In genomic region chr10:114735678-114736077, GRCm38 (mm10) we compare ENCODE assay signal across 28 mouse cellular contexts.
A peak's percentile ranks its signal among the peaks of the same experiment; 100 is the strongest.
DNase-seq lines count a peak whose midpoint lies in the region; ATAC-seq and TF ChIP-seq lines count a peak whose summit lies in the region.
"Had no signal": no experiment of that assay in that cellular context is flagged by ENCODE, and none has a peak within 500 bp of the region (broad histone marks: within the 10 kb centered on the region; RNA-seq: fewer than 3 reads in every experiment).

No protein-coding gene starts in this region.

- H3K9ac ChIP-seq in embryonic facial prominence, embryonic 14.5 days (ENCODE audit: low read depth, low read length), result no peak overlapping the region
- H3K9ac ChIP-seq in intestine, embryonic 15.5 days, result no peak overlapping the region
- no peak overlapping the region for H3K9ac ChIP-seq in intestine, postnatal 0 days (ENCODE audit: low read depth, low read length)
- H3K9ac ChIP-seq in midbrain, embryonic 16.5 days (ENCODE audit: low read depth, low read length), result no peak overlapping the region
- no peak overlapping the region for H3K9ac ChIP-seq in midbrain, postnatal 0 days (replicated peaks; ENCODE audit: low read length, poor library complexity, severe bottlenecking)
- H3K9ac ChIP-seq: embryonic facial prominence, embryonic 13.5 days; forebrain, embryonic 12.5 days; hindbrain, embryonic 15.5 days; limb, embryonic 12.5 days; liver, embryonic 15.5 days; neural tube, embryonic 15.5 days had no signal

- no peak for ATAC-seq in embryonic facial prominence, embryonic 14.5 days (ENCODE audit: low read depth)
- ATAC-seq in intestine, embryonic 15.5 days, result no peak; the same call in 1 of the 2 replicates
- ATAC-seq in intestine, postnatal 0 days, result no peak
- peak; percentile 75; the same call in 1 of the 2 replicates for ATAC-seq in midbrain, embryonic 16.5 days
- no peak for ATAC-seq in midbrain, postnatal 0 days (ENCODE audit: low FRiP score)
- ATAC-seq: inflammation-experienced regulatory T-cells, adult 6 months had no signal

- no peaks in the 10 kb centered on the region for H3K36me3 ChIP-seq in embryonic facial prominence, embryonic 14.5 days (ENCODE audit: control insufficient read depth, insufficient read depth, low read length)
- no peaks in the 10 kb centered on the region for H3K36me3 ChIP-seq in embryonic facial prominence, embryonic 10.5 days (replicated peaks)
- no peaks in the 10 kb centered on the region for H3K36me3 ChIP-seq in intestine, embryonic 15.5 days
- no peaks in the 10 kb centered on the region for H3K36me3 ChIP-seq in intestine, postnatal 0 days (ENCODE audit: control insufficient read depth, insufficient read depth)
- H3K36me3 ChIP-seq in midbrain, embryonic 16.5 days (ENCODE audit: control insufficient read depth, insufficient read depth, low read length), result no peaks in the 10 kb centered on the region
- no peaks in the 10 kb centered on the region for H3K36me3 ChIP-seq in midbrain, postnatal 0 days (ENCODE audit: insufficient read depth, low read length)
- H3K36me3 ChIP-seq: embryonic facial prominence, embryonic 13.5 days; forebrain, embryonic 12.5 days; hindbrain, embryonic 10.5 days; hindbrain, embryonic 15.5 days; limb, embryonic 12.5 days; liver, embryonic 15.5 days; neural tube, embryonic 15.5 days had no signal

- no peak overlapping the region for H3K4me2 ChIP-seq in embryonic facial prominence, embryonic 14.5 days (ENCODE audit: low read depth, low read length)
- no peak overlapping the region for H3K4me2 ChIP-seq in intestine, embryonic 15.5 days (replicated peaks)
- no peak overlapping the region for H3K4me2 ChIP-seq in intestine, postnatal 0 days (replicated peaks; ENCODE audit: low read depth)
- no peak overlapping the region for H3K4me2 ChIP-seq in midbrain, embryonic 16.5 days (ENCODE audit: low read length)
- H3K4me2 ChIP-seq in midbrain, postnatal 0 days (ENCODE audit: low read depth, low read length, poor library complexity, severe bottlenecking), result no peak overlapping the region
- H3K4me2 ChIP-seq: embryonic facial prominence, embryonic 13.5 days; forebrain, embryonic 12.5 days; hindbrain, embryonic 15.5 days; limb, embryonic 12.5 days; liver, embryonic 15.5 days; neural tube, embryonic 15.5 days had no signal

- 50% methylated on average over 5 of the region's 5 CpGs for WGBS in embryonic facial prominence, embryonic 14.5 days
- 81% methylated on average over 5 of the region's 5 CpGs for WGBS in embryonic facial prominence, embryonic 10.5 days
- WGBS in intestine, embryonic 15.5 days, result 38% methylated on average over 5 of the region's 5 CpGs
- 47% methylated on average over 5 of the region's 5 CpGs for whole genome bisulfite sequencing in intestine, postnatal 0 days
- WGBS in midbrain, embryonic 16.5 days, result 67% methylated on average over 5 of the region's 5 CpGs
- WGBS in midbrain, postnatal 0 days, result 45% methylated on average over 5 of the region's 5 CpGs

- H3K9me3 ChIP-seq in embryonic facial prominence, embryonic 14.5 days (ENCODE audit: control insufficient read depth, low read length), result no peaks in the 10 kb centered on the region
- H3K9me3 ChIP-seq in embryonic facial prominence, embryonic 10.5 days, result no peaks in the 10 kb centered on the region
- H3K9me3 ChIP-seq in intestine, embryonic 15.5 days, result no peaks in the 10 kb centered on the region
- H3K9me3 ChIP-seq in intestine, postnatal 0 days (ENCODE audit: control insufficient read depth), result no peaks in the 10 kb centered on the region
- no peaks in the 10 kb centered on the region for H3K9me3 ChIP-seq in midbrain, embryonic 16.5 days (replicated peaks; ENCODE audit: control insufficient read depth, low read length, poor library complexity, severe bottlenecking)
- no peaks in the 10 kb centered on the region for H3K9me3 ChIP-seq in midbrain, postnatal 0 days (ENCODE audit: low read length)
- H3K9me3 ChIP-seq: embryonic facial prominence, embryonic 13.5 days; forebrain, embryonic 12.5 days; hindbrain, embryonic 10.5 days; hindbrain, embryonic 15.5 days; limb, embryonic 12.5 days; liver, embryonic 15.5 days; neural tube, embryonic 15.5 days had no signal

- H3K4me3 ChIP-seq in embryonic facial prominence, embryonic 14.5 days (ENCODE audit: low read depth, low read length), result no peak overlapping the region
- H3K4me3 ChIP-seq in embryonic facial prominence, embryonic 10.5 days, result no peak overlapping the region
- no peak overlapping the region for H3K4me3 ChIP-seq in intestine, embryonic 15.5 days (replicated peaks)
- H3K4me3 ChIP-seq in intestine, postnatal 0 days (ENCODE audit: low read depth, low read length), result no peak overlapping the region
- H3K4me3 ChIP-seq in midbrain, embryonic 16.5 days (ENCODE audit: low read depth, low read length), result no peak overlapping the region
- H3K4me3 ChIP-seq in midbrain, postnatal 0 days (ENCODE audit: low read depth, low read length), result no peak overlapping the region
- H3K4me3 ChIP-seq: embryonic facial prominence, embryonic 13.5 days; erythroblast, embryonic 14.5 days; forebrain, embryonic 12.5 days; hindbrain, embryonic 10.5 days; hindbrain, embryonic 15.5 days; left cerebral cortex, adult 2 months; limb, embryonic 12.5 days; liver, embryonic 15.5 days; neural tube, embryonic 15.5 days had no signal

- no peak for TF ChIP-seq CTCF in intestine, postnatal 0 days (IDR thresholded peaks at IDR 0.05; ENCODE audit: low read depth)
- no peak for TF ChIP-seq CTCF in midbrain, postnatal 0 days (IDR thresholded peaks at IDR 0.05)

- H3K27ac ChIP-seq in embryonic facial prominence, embryonic 14.5 days (replicated peaks; ENCODE audit: low read depth, low read length), result no peak overlapping the region
- no peak overlapping the region for H3K27ac ChIP-seq in embryonic facial prominence, embryonic 10.5 days (replicated peaks)
- 0 out of 2 replicates have a peak overlapping the region, but pooled peaks have one; percentile 27 for H3K27ac ChIP-seq in intestine, embryonic 15.5 days
- H3K27ac ChIP-seq in intestine, postnatal 0 days (ENCODE audit: low read depth, low read length), result no peak overlapping the region
- H3K27ac ChIP-seq in midbrain, embryonic 16.5 days (ENCODE audit: low read length), result no peak overlapping the region; the same call in 1 of the 2 replicates
- no peak overlapping the region for H3K27ac ChIP-seq in midbrain, postnatal 0 days (ENCODE audit: low read depth, low read length)
- H3K27ac ChIP-seq: embryonic facial prominence, embryonic 13.5 days; forebrain, embryonic 12.5 days; hindbrain, embryonic 10.5 days; hindbrain, embryonic 15.5 days; left cerebral cortex, adult 2 months; limb, embryonic 12.5 days; liver, embryonic 15.5 days; neural tube, embryonic 15.5 days had no signal

- DNase-seq in embryonic facial prominence, embryonic 14.5 days (ENCODE audit: low spot score), result peak; percentile 24
- DNase-seq in embryonic facial prominence, embryonic 10.5 days (ENCODE audit: low spot score), result no peak
- DNase-seq in midbrain, postnatal 0 days (ENCODE audit: low spot score), result no peak
- DNase-seq in mesoderm, embryonic 11.5 days (ENCODE audit: low read depth, low spot score), result peak; percentile 43
- no peak for DNase-seq in layer of hippocampus, adult 9-11 months
- DNase-seq: adrenal gland, postnatal 14 days; embryo, embryonic 11 days; heart, postnatal 14 days; kidney, adult 9 months; kidney, postnatal 14 days; lung, postnatal 36 days; retina, postnatal 1 day; right cerebral cortex, postnatal 25 days; spleen, adult 18-20 months; thymus, postnatal 14 days had no signal

- no peaks in the 10 kb centered on the region for H3K27me3 ChIP-seq in embryonic facial prominence, embryonic 14.5 days (replicated peaks; ENCODE audit: control insufficient read depth, insufficient read depth, low read length)
- no peaks in the 10 kb centered on the region for H3K27me3 ChIP-seq in embryonic facial prominence, embryonic 10.5 days (replicated peaks; ENCODE audit: low read depth, poor library complexity, severe bottlenecking)
- no peaks in the 10 kb centered on the region for H3K27me3 ChIP-seq in intestine, embryonic 15.5 days (replicated peaks)
- no peaks in the 10 kb centered on the region for H3K27me3 ChIP-seq in intestine, postnatal 0 days (replicated peaks; ENCODE audit: control insufficient read depth, insufficient read depth, low read length)
- no peaks in the 10 kb centered on the region for H3K27me3 ChIP-seq in midbrain, embryonic 16.5 days (ENCODE audit: control insufficient read depth, insufficient read depth, low read depth, low read length)
- H3K27me3 ChIP-seq in midbrain, postnatal 0 days (ENCODE audit: insufficient read depth, low read length), result no peaks in the 10 kb centered on the region
- H3K27me3 ChIP-seq: embryonic facial prominence, embryonic 13.5 days; forebrain, embryonic 12.5 days; hindbrain, embryonic 15.5 days; limb, embryonic 12.5 days; liver, embryonic 15.5 days; neural tube, embryonic 15.5 days had no signal

- H3K4me1 ChIP-seq in embryonic facial prominence, embryonic 14.5 days (ENCODE audit: control insufficient read depth, insufficient read depth, low read length), result no peaks in the 10 kb centered on the region
- no peaks in the 10 kb centered on the region for H3K4me1 ChIP-seq in embryonic facial prominence, embryonic 10.5 days
- H3K4me1 ChIP-seq in intestine, embryonic 15.5 days (replicated peaks), result no peaks in the 10 kb centered on the region
- H3K4me1 ChIP-seq in intestine, postnatal 0 days (replicated peaks; ENCODE audit: control insufficient read depth, insufficient read depth, low read length), result no peaks in the 10 kb centered on the region
- H3K4me1 ChIP-seq in midbrain, embryonic 16.5 days (ENCODE audit: control insufficient read depth, insufficient read depth, low read length), result no peaks in the 10 kb centered on the region
- H3K4me1 ChIP-seq in midbrain, postnatal 0 days (ENCODE audit: insufficient read depth, low read length), result no peaks in the 10 kb centered on the region
- H3K4me1 ChIP-seq: forebrain, embryonic 12.5 days; hindbrain, embryonic 10.5 days; hindbrain, embryonic 15.5 days; limb, embryonic 12.5 days; liver, embryonic 15.5 days; neural tube, embryonic 15.5 days had no signal

Comparison
In these comparisons a context has a peak if more than half of its experiments do, and no peak if none do; other contexts are left out.
1. DNase-seq: peak in embryonic facial prominence, embryonic 14.5 days (single experiment) and mesoderm, embryonic 11.5 days (single experiment); none in embryonic facial prominence, embryonic 10.5 days (single experiment), midbrain, postnatal 0 days (single experiment) and layer of hippocampus, adult 9-11 months (single experiment).